Mouse (Mus musculus) hindbrain, embryonic 12.5 days (tissue): ENCODE results near the gene Exoc8. TPM values are rescaled to one million over a fixed set of nuclear protein-coding genes. Genes with fewer than 3 reads are reported as not detected.

Experiments used
- ATAC-seq: fragments of 200-750 bp; cut with Nextera tagmentation; 2 replicates; pipeline ENCODE4 v1.8.0; 2017; ENCODE audit warnings: moderate TSS enrichment; ENCODE audit not compliant: low FRiP score
- H3K27ac ChIP-seq: fragments of 300-500 bp; sonication (generic); 2 replicates; pipeline ENCODE4 v1.5.1; 2016; ENCODE audit warnings: mild to moderate bottlenecking
- H3K27me3 ChIP-seq: fragments of 300-500 bp; sonication (generic); 2 replicates; pipeline ENCODE4 v1.6.1; 2016; ENCODE audit warnings: mild to moderate bottlenecking
- H3K36me3 ChIP-seq: fragments of 300-500 bp; sonication (generic); 2 replicates; pipeline ENCODE4 v1.6.1; 2016; ENCODE audit warnings: mild to moderate bottlenecking
- H3K4me1 ChIP-seq: fragments of 300-500 bp; sonication (generic); 2 replicates; pipeline ENCODE4 v1.6.1; 2016
- H3K4me2 ChIP-seq: fragments of 300-500 bp; sonication (generic); replicated peaks from 2 replicates; pipeline ENCODE4 v1.6.1; 2016; ENCODE audit warnings: mild to moderate bottlenecking
- H3K4me3 ChIP-seq: fragments of 300-500 bp; sonication (generic); 2 replicates; pipeline ENCODE4 v1.5.1; 2016; ENCODE audit warnings: mild to moderate bottlenecking
- H3K9ac ChIP-seq: fragments of 300-500 bp; sonication (generic); 2 replicates; pipeline ENCODE4 v1.6.1; 2016; ENCODE audit warnings: mild to moderate bottlenecking, moderate library complexity
- H3K9me3 ChIP-seq: fragments of 300-500 bp; sonication (generic); replicated peaks from 2 replicates; pipeline ENCODE4 v1.6.1; 2016; ENCODE audit warnings: mild to moderate bottlenecking
- WGBS: fragments of 180-500 bp; shearing (Covaris S2); methylation state at CpG from one replicate; pipeline ENCODE4 v1.1.7; 2016; 5-methylcytosine and 5-hydroxymethylcytosine counted together
- polyA plus RNA-seq: library from polyadenylated mRNA; unstranded; fragments of >200 nt; fragmentation: Nextera tagmentation; extraction: Ambion mirVana; gene quantifications from 2 replicates; pipeline ENCODE4 v1.2.1, GENCODE M21; 2016

Gene Exoc8
- polyA plus RNA-seq, 1 experiment from 2014 or later = 17.2 TPM

DNA sequence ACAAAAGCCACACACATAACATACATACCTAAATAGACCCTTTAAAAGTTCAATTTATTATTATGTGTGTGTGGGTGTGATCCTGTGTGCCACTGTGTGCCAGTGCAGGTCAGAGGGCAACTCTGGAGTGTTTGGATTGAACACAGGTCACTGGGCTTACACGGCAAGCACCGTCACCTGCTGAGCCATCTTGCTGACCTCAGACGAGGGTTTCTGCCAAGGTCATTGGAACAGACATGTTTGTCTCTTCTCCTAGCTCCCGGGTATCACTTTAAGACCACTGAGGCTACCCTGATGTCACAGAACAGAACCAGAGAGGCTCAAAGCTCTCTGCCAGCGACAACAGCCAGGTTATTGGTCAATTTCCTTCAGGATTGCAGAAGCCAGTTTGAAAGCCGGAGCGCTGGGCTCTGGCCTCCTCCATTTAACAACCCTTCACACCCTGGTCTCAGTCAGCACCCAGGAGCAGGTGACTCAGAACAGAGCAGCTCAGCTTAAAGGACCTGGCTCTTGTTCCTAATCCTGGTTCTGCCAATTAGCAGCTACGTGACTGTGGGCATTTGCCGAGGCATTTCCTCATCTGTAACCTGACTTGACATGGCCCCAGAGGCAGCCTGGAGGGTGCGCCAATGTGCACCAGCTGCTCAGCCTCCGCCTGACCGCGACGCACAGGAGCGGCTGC, 26.6 kb upstream of the Exoc8 start:
- H3K9me3 ChIP-seq = no peaks in the 10 kb centered on the region
- H3K27ac ChIP-seq = no peak overlapping the region
- 87% methylated on average over 15 of the region's 15 CpGs for WGBS
- no peak for ATAC-seq
- no peaks in the 10 kb centered on the region for H3K27me3 ChIP-seq
- H3K4me1 ChIP-seq = 0 out of 2 replicates have a peak, but pooled peaks cover under 1% of the 10 kb centered on the region
- H3K4me2 ChIP-seq = no peak overlapping the region
- peaks cover 15% of the 10 kb centered on the region for H3K36me3 ChIP-seq
- H3K9ac ChIP-seq = no peak overlapping the region
- no peak overlapping the region for H3K4me3 ChIP-seq

DNA sequence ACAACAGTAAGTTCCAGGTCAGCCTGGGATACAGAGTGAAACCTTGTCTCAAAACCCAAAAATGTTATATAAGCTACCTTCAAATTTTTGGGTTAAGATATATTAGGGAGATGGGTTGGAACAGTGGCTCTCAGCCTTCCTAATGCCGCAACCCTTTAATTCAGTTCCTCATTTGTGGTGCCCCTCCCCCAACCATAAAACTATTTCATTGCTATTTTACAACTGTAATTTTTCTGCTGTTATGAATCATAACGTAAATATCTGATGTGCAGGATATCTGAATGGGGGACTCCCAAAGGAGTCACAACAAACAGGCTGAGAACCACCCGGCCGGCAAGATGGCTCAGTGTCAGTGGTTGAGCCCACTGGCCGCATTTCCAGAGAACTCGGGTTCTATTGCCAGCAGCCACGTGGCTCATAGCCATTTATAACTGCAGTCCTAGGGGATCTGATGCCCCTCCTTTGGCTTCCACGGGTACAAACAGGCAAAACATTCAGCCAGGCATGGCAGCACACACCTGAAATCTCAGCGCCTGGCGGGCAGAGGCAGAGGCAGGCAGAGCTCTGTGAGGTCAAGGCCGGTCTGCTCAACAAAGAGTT, 25.1 kb upstream of the Exoc8 start:
- peaks cover 8% of the 10 kb centered on the region for H3K36me3 ChIP-seq
- no peak for ATAC-seq
- H3K4me1 ChIP-seq = peaks cover 10% of the 10 kb centered on the region; the same call in 1 of the 2 replicates
- H3K9ac ChIP-seq = no peak overlapping the region
- no peak overlapping the region for H3K4me2 ChIP-seq
- 88% methylated on average over 11 of the region's 11 CpGs for WGBS
- H3K27ac ChIP-seq = no peak overlapping the region
- no peaks in the 10 kb centered on the region for H3K27me3 ChIP-seq
- no peak overlapping the region for H3K4me3 ChIP-seq
- H3K9me3 ChIP-seq = no peaks in the 10 kb centered on the region

DNA sequence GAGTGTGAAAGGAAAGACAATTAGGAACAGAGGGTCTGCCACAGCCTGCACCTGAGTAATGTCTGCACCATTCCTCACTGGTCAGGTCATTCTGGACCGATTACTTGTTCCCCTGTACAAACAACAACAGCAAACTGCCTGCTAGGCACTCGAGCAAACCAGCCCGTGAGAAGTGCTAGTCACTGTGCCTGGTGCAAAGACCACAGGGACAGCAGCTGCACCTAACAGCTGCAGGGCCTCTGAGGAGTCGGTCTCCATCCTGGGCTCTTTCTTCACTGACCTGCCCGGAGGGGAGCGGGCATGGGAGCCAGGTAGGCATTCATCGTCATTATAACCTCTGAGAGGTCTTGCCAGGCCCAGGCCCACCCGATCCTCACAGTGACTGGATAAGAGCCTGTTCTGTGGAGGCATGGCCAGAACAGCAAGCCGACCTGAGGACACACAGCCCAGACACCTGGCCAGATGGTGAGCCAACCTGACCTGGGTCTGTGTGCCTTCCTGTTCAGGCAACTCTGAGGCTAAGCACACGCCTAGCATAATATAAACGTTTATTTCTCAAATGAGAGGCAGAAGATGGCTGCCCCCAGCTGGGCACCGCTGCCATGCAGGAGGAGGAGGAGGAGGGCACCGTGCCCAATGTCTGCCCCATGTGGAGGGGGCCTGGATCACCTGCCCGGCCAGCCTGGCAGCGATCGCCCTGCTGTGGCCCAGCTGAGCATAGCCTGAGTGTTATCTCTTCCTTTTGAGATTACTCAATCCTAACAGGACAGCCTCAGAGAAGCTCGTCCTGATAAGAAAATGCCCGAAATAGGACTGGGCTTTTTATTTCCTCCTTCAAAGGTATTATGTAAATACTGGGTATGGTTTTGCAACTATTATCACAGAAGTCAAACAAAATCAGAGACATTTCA, 24.1 kb upstream of the Exoc8 start:
- 82% methylated on average over 18 of the region's 18 CpGs for WGBS
- no peak overlapping the region for H3K9ac ChIP-seq
- no peak overlapping the region for H3K4me2 ChIP-seq
- no peak overlapping the region for H3K4me3 ChIP-seq
- H3K27me3 ChIP-seq = no peaks in the 10 kb centered on the region
- no peaks in the 10 kb centered on the region for H3K9me3 ChIP-seq
- no peak for ATAC-seq
- H3K27ac ChIP-seq = no peak overlapping the region
- peaks cover 5% of the 10 kb centered on the region for H3K36me3 ChIP-seq
- H3K4me1 ChIP-seq = peaks cover 10% of the 10 kb centered on the region; the same call in 1 of the 2 replicates

DNA sequence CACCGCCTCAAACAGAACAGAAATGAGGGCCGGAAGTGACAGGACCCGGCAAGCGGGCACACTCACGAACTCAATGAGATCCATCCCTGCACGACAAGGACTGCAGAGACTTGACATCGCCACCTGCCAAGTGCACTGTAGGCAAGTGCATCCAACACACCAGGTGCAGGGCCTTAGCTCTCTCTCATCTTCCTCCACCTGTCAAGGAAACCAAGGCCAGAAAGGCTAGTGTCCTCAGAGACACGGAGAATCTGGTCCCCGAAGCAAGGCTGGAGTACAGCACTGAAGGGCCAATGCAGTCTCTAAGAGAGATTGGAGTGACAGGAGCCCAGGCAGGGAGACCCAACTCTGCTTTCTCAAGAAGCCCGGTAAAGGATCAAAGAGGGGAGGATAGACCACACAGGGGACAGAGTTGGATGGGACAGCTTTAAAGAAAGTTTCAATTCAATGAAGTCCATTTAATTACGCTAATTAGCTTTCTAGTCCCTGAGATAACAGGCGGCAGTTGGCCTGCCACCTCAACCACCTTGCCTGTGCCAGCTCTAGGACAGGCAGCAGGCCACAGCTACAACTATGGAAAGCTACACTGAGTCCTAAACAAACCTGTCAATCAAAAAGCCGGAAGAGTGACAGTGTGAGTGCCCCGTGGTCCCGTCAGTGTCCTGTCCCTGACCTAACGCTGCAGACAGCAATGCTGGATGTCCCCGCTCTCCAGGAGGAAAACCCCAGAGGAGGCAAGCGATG, 20.4 kb upstream of the Exoc8 start:
- Histone ChIP-seq H3K4me2 (no peak overlapping the region), H3K27me3 (no peaks in the 10 kb centered on the region), H3K9ac (no peak overlapping the region), H3K36me3 (peaks cover 25% of the 10 kb centered on the region), H3K9me3 (no peaks in the 10 kb centered on the region), H3K27ac (no peak overlapping the region), H3K4me3 (no peak overlapping the region), H3K4me1 (peaks cover 10% of the 10 kb centered on the region; the same call in 1 of the 2 replicates)
- WGBS = 79% methylated on average over 18 of the region's 18 CpGs
- ATAC-seq = no peak

DNA sequence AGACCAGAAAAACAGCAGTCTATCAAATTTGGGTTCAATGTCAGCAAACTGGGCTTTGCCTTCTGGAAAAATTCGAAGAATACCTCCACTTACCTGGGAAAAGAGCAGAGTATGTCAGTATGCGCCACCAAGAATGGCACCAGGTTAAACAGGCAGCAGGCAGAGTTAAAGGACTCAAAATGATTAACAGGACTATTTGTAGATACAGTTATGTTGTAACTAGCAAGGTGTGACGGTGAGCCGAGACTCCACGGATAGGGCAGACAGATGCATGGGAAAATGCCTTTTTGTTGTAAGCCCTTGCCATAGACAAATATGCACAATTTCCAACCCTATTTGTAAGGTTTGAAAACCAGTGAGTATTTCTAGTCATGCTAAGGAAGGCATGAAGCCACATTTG, 16.6 kb upstream of the Exoc8 start:
- Histone ChIP-seq H3K4me3 (no peak overlapping the region), H3K27ac (no peak overlapping the region), H3K36me3 (peaks cover 60% of the 10 kb centered on the region), H3K27me3 (no peaks in the 10 kb centered on the region), H3K4me1 (peaks cover 9% of the 10 kb centered on the region; the same call in 1 of the 2 replicates), H3K9ac (no peak overlapping the region), H3K9me3 (no peaks in the 10 kb centered on the region), H3K4me2 (no peak overlapping the region)
- no peak for ATAC-seq
- 98% methylated on average over 5 of the region's 5 CpGs for WGBS

DNA sequence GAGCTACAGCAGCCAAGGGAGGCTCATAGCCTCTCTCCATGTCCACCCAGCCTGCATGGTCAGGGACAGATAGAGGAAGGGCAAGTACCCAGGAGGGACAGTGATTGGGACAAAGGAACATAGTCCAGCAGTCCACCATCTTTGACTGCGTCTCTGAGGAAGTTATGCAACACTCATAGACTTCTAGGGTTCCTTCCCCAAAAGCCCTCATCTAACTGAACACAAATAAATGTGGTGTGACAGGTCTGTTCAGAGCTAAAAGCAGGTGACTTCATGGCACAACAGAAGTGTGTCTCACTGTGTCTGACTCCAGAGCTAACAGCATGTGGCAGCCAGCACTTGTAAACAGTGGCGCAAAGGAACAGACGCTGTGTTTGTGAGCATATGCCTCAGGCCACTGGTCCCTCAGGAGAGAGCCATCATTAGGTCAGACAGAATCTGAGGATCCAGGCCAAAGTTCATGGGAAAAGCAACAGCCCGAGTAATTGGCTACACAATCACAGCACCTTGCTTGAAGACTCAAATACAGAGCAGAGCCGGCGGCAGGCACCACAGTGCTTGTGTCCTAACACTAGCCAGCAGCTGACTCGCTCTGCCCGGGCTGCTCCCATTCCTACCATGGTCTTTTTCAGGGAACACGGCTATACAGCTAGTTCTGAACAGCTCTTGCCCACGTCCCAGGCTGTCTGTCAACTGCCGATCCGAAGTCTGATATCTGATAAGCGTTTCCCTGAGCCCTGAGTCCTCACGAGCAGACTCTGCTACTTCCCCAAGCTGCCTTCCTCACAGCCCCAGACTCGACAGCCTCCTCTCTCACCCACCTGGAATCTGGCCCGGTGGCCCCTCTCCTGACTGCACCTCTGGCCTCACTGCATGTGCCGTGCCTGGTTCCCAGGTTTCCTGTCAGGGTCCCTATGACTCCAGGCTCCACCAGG, 14.7 kb upstream of the Exoc8 start:
- Histone ChIP-seq H3K9me3 (no peaks in the 10 kb centered on the region), H3K36me3 (peaks cover 78% of the 10 kb centered on the region), H3K9ac (no peak overlapping the region), H3K4me2 (no peak overlapping the region), H3K4me1 (no peaks in the 10 kb centered on the region), H3K27me3 (no peaks in the 10 kb centered on the region), H3K4me3 (no peak overlapping the region), H3K27ac (no peak overlapping the region)
- 78% methylated on average over 17 of the region's 17 CpGs for WGBS
- no peak for ATAC-seq

DNA sequence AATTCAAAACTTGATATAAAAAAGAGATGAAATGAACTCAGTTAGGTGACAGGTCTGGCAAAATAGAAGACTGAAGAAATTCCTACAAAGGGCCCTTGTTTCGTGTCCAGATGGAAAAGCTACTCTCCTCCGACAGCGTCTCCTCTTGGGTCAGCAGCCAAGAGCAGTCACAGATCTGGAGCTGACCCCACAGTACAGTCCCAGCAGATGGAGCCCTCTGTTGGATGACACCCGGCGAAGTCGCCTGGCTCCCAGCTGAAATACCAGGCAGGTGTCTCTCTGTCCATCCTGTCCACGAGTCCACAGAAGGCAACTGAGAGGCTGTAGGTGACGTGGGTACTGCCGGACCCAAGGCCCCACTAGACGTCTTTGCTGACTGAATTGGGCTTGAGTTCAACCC, 12.8 kb upstream of the Exoc8 start:
- no peak overlapping the region for H3K4me3 ChIP-seq
- ATAC-seq = no peak
- 86% methylated on average over 10 of the region's 10 CpGs for WGBS
- H3K27me3 ChIP-seq = no peaks in the 10 kb centered on the region
- H3K27ac ChIP-seq = no peak overlapping the region
- peaks cover 87% of the 10 kb centered on the region for H3K36me3 ChIP-seq
- no peaks in the 10 kb centered on the region for H3K4me1 ChIP-seq
- no peak overlapping the region for H3K9ac ChIP-seq
- H3K9me3 ChIP-seq = no peaks in the 10 kb centered on the region
- H3K4me2 ChIP-seq = no peak overlapping the region

DNA sequence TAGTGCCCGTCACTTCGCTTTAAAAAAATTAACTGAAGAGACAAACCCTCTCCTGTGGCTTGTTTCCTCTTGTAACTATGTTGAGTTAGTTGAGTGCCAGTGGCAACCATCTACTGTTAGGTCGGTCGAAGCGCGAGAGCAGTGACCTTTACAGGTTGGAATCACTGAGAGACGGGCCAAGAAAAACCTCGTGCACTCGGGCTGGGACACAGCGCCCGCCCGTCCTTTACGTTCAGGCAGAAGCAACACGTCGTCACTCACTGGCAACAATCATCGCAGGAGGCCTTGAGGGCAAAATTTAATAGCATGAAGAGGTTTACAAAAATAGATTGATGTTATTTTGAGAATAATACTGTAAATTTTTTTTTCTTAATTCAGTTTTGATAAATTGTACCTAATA, 12.4 kb upstream of the Exoc8 start:
- H3K9me3 ChIP-seq = no peaks in the 10 kb centered on the region
- no peaks in the 10 kb centered on the region for H3K27me3 ChIP-seq
- no peak overlapping the region for H3K27ac ChIP-seq
- H3K4me1 ChIP-seq = no peaks in the 10 kb centered on the region
- H3K36me3 ChIP-seq = peaks cover 84% of the 10 kb centered on the region
- no peak overlapping the region for H3K9ac ChIP-seq
- ATAC-seq = no peak
- H3K4me3 ChIP-seq = no peak overlapping the region
- 87% methylated on average over 16 of the region's 16 CpGs for WGBS
- no peak overlapping the region for H3K4me2 ChIP-seq

DNA sequence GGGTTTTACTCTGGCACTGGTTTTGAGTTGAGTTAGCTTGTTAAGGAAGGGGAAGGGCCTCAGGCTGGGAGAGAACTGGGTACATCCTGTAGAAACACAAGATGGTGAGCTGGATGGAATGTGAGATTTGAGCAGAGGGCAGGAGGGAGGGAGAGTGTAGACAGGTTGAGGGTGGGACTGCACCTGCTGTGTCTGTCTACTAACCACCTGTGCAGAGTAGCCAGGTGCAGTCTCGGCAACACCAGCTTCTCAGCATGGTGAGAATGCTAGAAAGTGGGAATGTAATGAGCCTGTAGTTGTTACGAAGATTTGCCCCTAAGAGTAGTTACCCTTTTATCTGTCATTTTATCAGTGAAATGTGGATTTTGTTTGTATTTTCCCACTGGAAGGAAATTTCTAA, 8.0 kb upstream of the Exoc8 start:
- H3K36me3 ChIP-seq = peaks cover 76% of the 10 kb centered on the region
- no peak for ATAC-seq
- 96% methylated on average over 2 of the region's 2 CpGs for WGBS
- H3K4me1 ChIP-seq = no peaks in the 10 kb centered on the region
- H3K27me3 ChIP-seq = no peaks in the 10 kb centered on the region
- no peak overlapping the region for H3K4me2 ChIP-seq
- no peak overlapping the region for H3K4me3 ChIP-seq
- no peak overlapping the region for H3K9ac ChIP-seq
- no peak overlapping the region for H3K27ac ChIP-seq
- H3K9me3 ChIP-seq = no peaks in the 10 kb centered on the region

DNA sequence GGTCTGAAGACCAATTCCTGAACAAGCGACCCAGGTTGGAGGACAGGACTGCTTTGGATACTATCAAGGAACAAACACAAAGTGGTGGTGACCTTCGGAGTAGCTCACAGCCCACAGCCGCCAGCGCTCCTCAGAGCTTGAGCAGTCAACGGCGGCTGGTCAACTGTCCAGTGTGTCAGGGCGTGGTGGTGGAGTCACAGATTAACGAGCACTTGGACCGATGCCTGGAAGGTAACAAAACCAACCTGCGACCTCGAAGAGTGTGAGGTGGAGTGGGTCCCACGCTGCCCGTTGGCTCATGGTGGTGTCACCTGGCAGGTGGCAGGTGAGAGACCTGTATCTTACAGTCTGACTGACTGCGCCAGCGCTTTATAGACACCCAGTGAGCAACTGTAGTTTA, 5.7 kb upstream of the Exoc8 start:
- no peaks in the 10 kb centered on the region for H3K9me3 ChIP-seq
- peaks cover 60% of the 10 kb centered on the region for H3K36me3 ChIP-seq
- no peak for ATAC-seq
- no peaks in the 10 kb centered on the region for H3K27me3 ChIP-seq
- H3K4me1 ChIP-seq = peaks cover 8% of the 10 kb centered on the region
- H3K9ac ChIP-seq = no peak overlapping the region
- no peak overlapping the region for H3K4me3 ChIP-seq
- H3K4me2 ChIP-seq = no peak overlapping the region
- H3K27ac ChIP-seq = no peak overlapping the region
- 97% methylated on average over 15 of the region's 15 CpGs for WGBS

DNA sequence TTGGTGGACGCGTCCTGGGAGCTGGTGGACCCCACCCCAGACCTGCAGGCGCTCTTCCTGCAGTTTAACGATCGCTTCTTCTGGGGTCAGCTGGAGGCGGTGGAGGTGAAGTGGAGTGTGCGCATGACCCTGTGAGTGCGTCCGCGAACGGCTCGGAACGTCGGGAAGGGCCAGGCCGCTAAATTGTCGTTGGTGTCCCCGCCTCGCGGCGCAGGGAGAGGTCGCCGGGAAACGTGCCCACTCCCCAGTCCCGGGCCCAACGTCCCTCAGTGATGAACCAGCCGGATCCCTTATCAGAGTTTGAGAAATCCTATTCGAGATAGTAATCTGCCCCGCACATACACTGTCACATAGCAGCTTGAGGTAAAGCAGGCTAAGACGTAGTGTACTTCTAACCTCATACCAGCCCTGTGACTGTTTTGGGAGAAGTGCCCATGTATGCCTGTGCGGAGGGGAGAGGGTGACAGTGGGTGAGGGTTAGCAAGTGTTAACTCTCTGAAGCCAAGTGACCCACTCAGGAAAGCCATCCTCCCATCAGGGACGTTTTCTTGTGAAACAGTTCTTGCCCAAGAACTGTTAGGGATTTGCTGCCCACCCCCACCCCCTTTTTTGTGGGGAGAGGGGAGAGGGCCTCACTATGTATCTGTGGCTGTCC, 873 bp upstream of the Exoc8 start:
- H3K9ac ChIP-seq = peak overlapping the region; percentile 91
- peaks cover 55% of the 10 kb centered on the region for H3K36me3 ChIP-seq
- ATAC-seq = 0 out of 2 replicates have a peak, but pooled peaks have one; percentile 1
- peak overlapping the region; percentile 91 for H3K4me3 ChIP-seq
- H3K4me1 ChIP-seq = peaks cover 33% of the 10 kb centered on the region
- no peaks in the 10 kb centered on the region for H3K9me3 ChIP-seq
- H3K4me2 ChIP-seq = peak overlapping the region; percentile 95
- peak overlapping the region; percentile 84 for H3K27ac ChIP-seq
- H3K27me3 ChIP-seq = no peaks in the 10 kb centered on the region
- 8% methylated on average over 31 of the region's 31 CpGs for whole genome bisulfite sequencing
